Mouse (Mus musculus) hindbrain, embryonic 10.5 days (tissue): ENCODE measurements at regions not wholly inside any gene's neighbourhood (a gene's known extent, or its start where the extent isn't known, plus 50 kb on each side); places are given as distances from the start of the nearest gene placed in this dataset.

Source experiments
- DNase-seq: peaks from one replicate; pipeline ENCODE4 v3.0.0-alpha.2; 2017; ENCODE audit warnings: low spot score
- H3K27ac ChIP-seq: fragments of 300-500 bp; sonication (generic); 2 replicates; pipeline ENCODE4 v1.5.1; 2016; ENCODE audit warnings: mild to moderate bottlenecking, moderate library complexity
- H3K27me3 ChIP-seq: fragments of 300-500 bp; sonication (generic); 2 replicates; pipeline ENCODE4 v1.6.1; 2016; ENCODE audit warnings: mild to moderate bottlenecking; ENCODE audit not compliant: poor library complexity, insufficient read depth, severe bottlenecking
- H3K36me3 ChIP-seq: fragments of 300-500 bp; sonication (generic); 2 replicates; pipeline ENCODE4 v1.6.1; 2016; ENCODE audit warnings: mild to moderate bottlenecking, moderate library complexity
- H3K4me1 ChIP-seq: fragments of 300-500 bp; sonication (generic); replicated peaks from 2 replicates; pipeline ENCODE4 v1.6.1; 2016; ENCODE audit warnings: mild to moderate bottlenecking
- H3K4me3 ChIP-seq: fragments of 300-500 bp; sonication (generic); 2 replicates; pipeline ENCODE4 v1.5.1; 2016; ENCODE audit warnings: mild to moderate bottlenecking, moderate library complexity
- H3K9me3 ChIP-seq: fragments of 300-500 bp; sonication (generic); 2 replicates; pipeline ENCODE4 v1.6.1; 2016; ENCODE audit warnings: mild to moderate bottlenecking, moderate library complexity
- WGBS: fragments of 180-500 bp; shearing (Covaris S2); methylation state at CpG from one replicate; pipeline ENCODE4 v1.1.7; 2016; 5-methylcytosine and 5-hydroxymethylcytosine counted together

- Histone ChIP-seq H3K4me1 (peaks cover 13% of the 10 kb centered on the region; the same call in 1 of the 2 replicates), H3K9me3 (no peaks in the 10 kb centered on the region), H3K36me3 (no peaks in the 10 kb centered on the region), H3K27ac (no peak overlapping the region), H3K4me3 (no peak overlapping the region), H3K27me3 (no peaks in the 10 kb centered on the region)
- 94% methylated on average over 2 of the region's 2 CpGs for WGBS
- DNase-seq = no peak
These were observed 244.2 kb upstream of the Msx2 start for GRCm38 (mm10) chr13:53717086-53717485.

DNA sequence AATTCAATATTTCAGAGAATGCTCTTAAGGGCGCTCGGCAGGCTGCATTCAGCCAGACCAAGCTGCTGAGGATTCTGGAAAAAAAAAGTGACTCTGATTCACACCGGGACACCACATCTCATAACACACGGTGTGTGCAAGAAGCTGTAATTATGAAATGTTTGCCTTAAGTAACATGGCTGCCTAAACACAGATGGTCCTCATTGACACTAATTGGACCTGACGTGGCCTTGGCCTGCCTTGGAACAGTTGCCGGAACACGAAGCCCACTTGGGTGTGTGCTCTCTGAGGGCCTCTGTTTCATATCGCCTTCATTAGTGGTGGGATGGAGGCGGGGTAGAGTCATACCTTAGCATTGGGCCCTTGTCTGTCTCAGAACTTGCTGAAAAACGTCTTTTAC is 236.2 kb upstream of the Msx2 start:
- 0 out of 2 replicates have a peak, but pooled peaks cover 4% of the 10 kb centered on the region for H3K4me1 ChIP-seq
- H3K27me3 ChIP-seq = no peaks in the 10 kb centered on the region
- peak; percentile 41 for DNase-seq
- no peak overlapping the region for H3K27ac ChIP-seq
- no peaks in the 10 kb centered on the region for H3K9me3 ChIP-seq
- no peaks in the 10 kb centered on the region for H3K36me3 ChIP-seq
- H3K4me3 ChIP-seq = no peak overlapping the region
- 70% methylated on average over 10 of the region's 10 CpGs for WGBS

DNA sequence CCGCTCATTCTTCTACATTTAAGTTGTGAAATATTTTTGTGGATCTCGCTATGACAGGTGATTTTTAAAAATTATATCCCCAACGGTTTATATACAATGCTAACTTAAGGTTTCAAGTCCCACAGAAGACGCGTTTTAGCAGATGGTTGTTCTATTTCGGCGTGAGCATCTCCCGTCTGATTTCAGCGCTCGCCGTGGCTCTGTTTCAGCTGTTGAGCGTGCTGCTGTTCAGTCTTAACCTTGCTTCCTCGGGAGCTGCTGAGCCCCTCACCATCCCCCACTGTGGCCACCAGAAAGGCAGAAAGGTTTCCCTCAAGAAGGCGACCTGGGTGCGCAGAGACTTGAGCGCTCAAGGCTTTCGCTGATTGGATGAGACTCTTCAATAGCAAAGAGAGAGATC is 234.7 kb upstream of the Msx2 start:
- no peak overlapping the region for H3K4me3 ChIP-seq
- H3K4me1 ChIP-seq = 0 out of 2 replicates have a peak, but pooled peaks cover 4% of the 10 kb centered on the region
- no peaks in the 10 kb centered on the region for H3K27me3 ChIP-seq
- 86% methylated on average over 17 of the region's 17 CpGs for WGBS
- no peaks in the 10 kb centered on the region for H3K36me3 ChIP-seq
- no peak overlapping the region for H3K27ac ChIP-seq
- no peak for DNase-seq
- no peaks in the 10 kb centered on the region for H3K9me3 ChIP-seq

DNA sequence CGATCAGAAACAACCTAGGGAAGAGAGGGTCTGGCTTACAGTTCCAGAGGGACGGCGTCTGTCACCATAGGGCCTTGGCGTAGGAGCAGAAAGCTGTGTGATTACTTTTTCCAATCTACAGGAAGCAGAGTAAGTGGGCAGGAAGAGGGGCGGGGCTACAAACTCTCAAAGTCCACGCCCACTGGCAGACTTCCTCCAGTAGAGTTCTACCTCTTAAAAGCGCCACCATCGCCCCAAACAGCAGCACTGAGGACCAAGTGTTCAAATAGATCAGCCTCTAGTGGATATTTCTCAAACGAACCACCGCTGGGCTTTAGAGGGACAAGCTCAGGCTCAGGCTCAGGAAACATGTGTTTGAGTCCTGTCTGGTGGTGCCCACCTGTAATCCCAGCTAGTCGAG is 231.2 kb upstream of the Msx2 start:
- 90% methylated on average over 11 of the region's 11 CpGs for WGBS
- no peak for DNase-seq
- Histone ChIP-seq H3K9me3 (no peaks in the 10 kb centered on the region), H3K27me3 (no peaks in the 10 kb centered on the region), H3K27ac (no peak overlapping the region), H3K4me1 (0 out of 2 replicates have a peak, but pooled peaks cover 2% of the 10 kb centered on the region), H3K4me3 (no peak overlapping the region), H3K36me3 (no peaks in the 10 kb centered on the region)

GRCm38 (mm10) chr13:53700236-53700635 is 227.4 kb upstream of the Msx2 start:
- WGBS = 59% methylated on average over 3 of the region's 3 CpGs
- Histone ChIP-seq H3K9me3 (no peaks in the 10 kb centered on the region), H3K4me1 (peaks cover 12% of the 10 kb centered on the region), H3K36me3 (no peaks in the 10 kb centered on the region), H3K4me3 (no peak overlapping the region), H3K27me3 (no peaks in the 10 kb centered on the region), H3K27ac (no peak overlapping the region)
- DNase-seq = no peak

DNA sequence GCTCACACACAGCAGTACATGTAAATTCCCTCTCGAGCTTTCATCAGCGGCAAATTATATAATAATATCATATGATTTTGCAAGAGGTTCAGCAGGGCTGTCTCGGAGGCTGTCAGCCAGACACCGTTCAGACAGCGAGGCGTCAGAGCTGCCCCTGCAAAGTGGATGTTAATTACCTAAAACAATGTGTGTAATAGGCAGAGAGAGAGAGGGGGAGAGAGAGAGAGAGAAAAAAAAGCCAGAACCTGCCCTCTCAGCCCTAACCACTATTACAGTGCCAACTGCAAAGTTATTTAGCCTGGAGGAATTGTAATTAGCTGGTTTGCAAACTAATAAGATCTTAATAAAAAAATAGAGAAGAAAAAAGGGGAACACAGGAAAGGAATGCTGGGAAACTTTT is 225.1 kb upstream of the Msx2 start:
- no peak for DNase-seq
- H3K36me3 ChIP-seq = no peaks in the 10 kb centered on the region
- no peaks in the 10 kb centered on the region for H3K9me3 ChIP-seq
- WGBS = 71% methylated on average over 6 of the region's 6 CpGs
- no peak overlapping the region for H3K27ac ChIP-seq
- H3K4me1 ChIP-seq = peaks cover 18% of the 10 kb centered on the region
- H3K27me3 ChIP-seq = no peaks in the 10 kb centered on the region
- no peak overlapping the region for H3K4me3 ChIP-seq

GRCm38 (mm10) chr13:53695385-53695784 is 222.5 kb upstream of the Msx2 start:
- H3K27me3 ChIP-seq = no peaks in the 10 kb centered on the region
- no peaks in the 10 kb centered on the region for H3K9me3 ChIP-seq
- H3K36me3 ChIP-seq = no peaks in the 10 kb centered on the region
- no peak overlapping the region for H3K4me3 ChIP-seq
- H3K27ac ChIP-seq = no peak overlapping the region
- WGBS = 63% methylated on average over 3 of the region's 3 CpGs
- peaks cover 18% of the 10 kb centered on the region for H3K4me1 ChIP-seq
- DNase-seq = no peak

- H3K4me3 ChIP-seq = peak overlapping the region; percentile 33
- WGBS = 50% methylated on average over 8 of the region's 8 CpGs
- H3K27ac ChIP-seq = peak overlapping the region; percentile 75
- H3K4me1 ChIP-seq = peaks cover 36% of the 10 kb centered on the region
- DNase-seq = no peak
- H3K9me3 ChIP-seq = no peaks in the 10 kb centered on the region
- no peaks in the 10 kb centered on the region for H3K36me3 ChIP-seq
- H3K27me3 ChIP-seq = peaks cover 32% of the 10 kb centered on the region
These were observed 216.1 kb upstream of the Msx2 start for GRCm38 (mm10) chr13:53688934-53689333.

DNA sequence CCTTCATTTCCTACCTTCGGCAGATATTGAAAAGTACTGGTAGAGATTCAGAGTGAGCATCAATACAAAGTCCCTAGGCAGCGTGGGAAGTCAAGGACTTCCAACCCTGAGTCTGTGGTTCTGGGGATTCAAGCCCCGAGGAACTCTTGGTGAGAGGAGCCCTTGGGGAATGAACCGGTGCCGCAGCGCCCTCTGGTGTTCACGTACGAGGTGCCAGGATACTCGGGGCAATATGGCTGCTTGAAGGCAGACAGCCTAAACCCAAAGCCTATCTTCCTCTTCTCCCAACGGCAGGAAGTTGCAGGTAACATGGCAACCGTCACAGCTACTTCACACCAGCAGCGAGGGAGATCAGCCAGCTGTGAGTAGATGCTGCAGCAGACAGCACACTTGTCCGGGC is 215.6 kb upstream of the Msx2 start:
- WGBS = 10% methylated on average over 13 of the region's 13 CpGs
- Histone ChIP-seq H3K9me3 (no peaks in the 10 kb centered on the region), H3K36me3 (no peaks in the 10 kb centered on the region), H3K4me1 (peaks cover 36% of the 10 kb centered on the region), H3K27ac (peak overlapping the region; percentile 75), H3K27me3 (peaks cover 32% of the 10 kb centered on the region), H3K4me3 (peak overlapping the region; percentile 33)
- DNase-seq = peak; percentile 88

- H3K27me3 ChIP-seq = peaks cover 44% of the 10 kb centered on the region
- no peaks in the 10 kb centered on the region for H3K9me3 ChIP-seq
- no peaks in the 10 kb centered on the region for H3K36me3 ChIP-seq
- no peak overlapping the region for H3K27ac ChIP-seq
- H3K4me1 ChIP-seq = peaks cover 48% of the 10 kb centered on the region
- 70% methylated on average over 5 of the region's 5 CpGs for WGBS
- DNase-seq = no peak
- H3K4me3 ChIP-seq = no peak overlapping the region
These were observed 211.6 kb upstream of the Msx2 start for GRCm38 (mm10) chr13:53684498-53684897.

DNA sequence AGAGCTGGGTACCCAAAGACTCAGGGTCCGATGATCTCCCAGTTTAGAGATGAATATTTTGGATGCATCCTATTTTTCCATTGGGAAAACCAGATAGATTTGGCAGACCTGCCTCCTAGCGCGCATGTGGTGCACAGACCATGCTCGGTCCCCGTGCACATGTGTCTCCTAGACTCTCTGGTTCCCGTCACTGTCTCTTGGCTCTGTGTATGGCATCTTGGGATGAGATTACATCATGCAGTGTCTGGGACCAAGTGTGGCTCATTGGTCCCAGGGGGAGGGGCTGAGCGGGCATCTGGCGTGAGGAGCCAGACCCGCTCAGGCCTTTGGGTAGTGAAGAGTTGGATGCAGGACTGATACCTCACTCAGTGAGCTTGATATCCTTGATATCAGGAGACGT is 204.3 kb upstream of the Msx2 start:
- no peak overlapping the region for H3K4me3 ChIP-seq
- no peak overlapping the region for H3K27ac ChIP-seq
- 93% methylated on average over 10 of the region's 10 CpGs for WGBS
- peaks cover 11% of the 10 kb centered on the region for H3K4me1 ChIP-seq
- no peaks in the 10 kb centered on the region for H3K36me3 ChIP-seq
- H3K27me3 ChIP-seq = peaks cover 5% of the 10 kb centered on the region
- DNase-seq = no peak
- no peaks in the 10 kb centered on the region for H3K9me3 ChIP-seq

- H3K27ac ChIP-seq = no peak overlapping the region
- 0 out of 2 replicates have a peak, but pooled peaks cover 4% of the 10 kb centered on the region for H3K4me1 ChIP-seq
- no peak for DNase-seq
- no peak overlapping the region for H3K4me3 ChIP-seq
- H3K9me3 ChIP-seq = peaks cover 7% of the 10 kb centered on the region; the same call in 1 of the 2 replicates
- no peaks in the 10 kb centered on the region for H3K27me3 ChIP-seq
- no peaks in the 10 kb centered on the region for H3K36me3 ChIP-seq
- WGBS = 81% methylated on average over 19 of the region's 19 CpGs
These were observed 197.5 kb upstream of the Msx2 start for GRCm38 (mm10) chr13:53670361-53670760.

GRCm38 (mm10) chr13:53667518-53667917 is 194.6 kb upstream of the Msx2 start:
- WGBS = 92% methylated on average over 4 of the region's 4 CpGs
- 0 out of 2 replicates have a peak, but pooled peaks cover 4% of the 10 kb centered on the region for H3K4me1 ChIP-seq
- peaks cover 7% of the 10 kb centered on the region; the same call in 1 of the 2 replicates for H3K9me3 ChIP-seq
- H3K36me3 ChIP-seq = no peaks in the 10 kb centered on the region
- no peak overlapping the region for H3K27ac ChIP-seq
- no peak overlapping the region for H3K4me3 ChIP-seq
- DNase-seq = no peak
- H3K27me3 ChIP-seq = no peaks in the 10 kb centered on the region

DNA sequence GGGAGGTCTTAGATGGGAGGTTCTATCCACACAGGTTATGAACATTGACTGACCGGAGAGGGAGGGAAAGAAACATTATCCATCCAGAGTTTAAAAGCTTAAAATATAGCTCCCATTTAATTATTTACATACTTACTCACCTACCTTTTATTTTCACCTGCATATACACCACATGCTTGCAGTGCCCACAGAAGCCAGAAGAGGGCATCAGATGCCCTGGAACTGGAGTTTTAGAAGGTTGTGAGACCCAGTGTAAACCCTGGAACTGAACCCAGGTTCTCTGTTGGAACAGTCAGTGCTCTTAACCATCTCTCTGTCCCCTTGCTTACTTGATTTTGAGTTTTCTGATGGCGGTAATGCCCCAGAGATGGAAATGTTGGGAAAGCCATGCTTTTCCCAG is 192.7 kb upstream of the Msx2 start:
- WGBS = 98% methylated on average over 2 of the region's 2 CpGs
- H3K27ac ChIP-seq = no peak overlapping the region
- H3K36me3 ChIP-seq = no peaks in the 10 kb centered on the region
- no peak for DNase-seq
- H3K9me3 ChIP-seq = peaks cover 7% of the 10 kb centered on the region; the same call in 1 of the 2 replicates
- H3K27me3 ChIP-seq = no peaks in the 10 kb centered on the region
- no peak overlapping the region for H3K4me3 ChIP-seq
- H3K4me1 ChIP-seq = 0 out of 2 replicates have a peak, but pooled peaks cover 3% of the 10 kb centered on the region
